Mouse (Mus musculus): Measurements from ENCODE around the gene Surf1. TPM values are rescaled to one million over a fixed set of nuclear protein-coding genes. Genes with fewer than 3 reads are reported as not detected.

Surf1 gene
- polyA plus RNA-seq, 1 experiment from 2014 or later: 101 TPM

DNA sequence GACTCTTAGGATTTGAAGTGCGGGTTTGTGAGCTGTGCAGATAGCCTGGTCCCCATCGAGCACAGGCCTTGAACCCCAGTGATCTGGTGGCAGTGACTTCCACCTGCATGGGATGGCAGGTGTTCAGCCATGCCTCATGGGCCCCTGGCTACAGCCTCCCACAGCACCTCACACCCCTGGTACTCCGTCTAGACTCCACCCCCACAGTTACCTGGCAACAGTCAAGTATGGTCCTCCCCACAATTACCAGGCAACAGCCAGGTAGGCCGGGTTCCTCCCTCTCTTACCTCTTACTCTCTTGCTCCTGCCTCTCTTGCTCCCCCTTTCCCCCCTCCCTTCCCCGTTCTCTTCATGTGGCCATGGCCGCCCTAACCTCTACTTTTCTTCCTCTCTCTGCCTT lies 45.7 kb downstream of the Surf1 start:
- H3K4me2 ChIP-seq (ENCODE audit: low read depth, low read length): no peak overlapping the region
- H3K4me1 ChIP-seq (ENCODE audit: control insufficient read depth, insufficient read depth, low read length): no peaks in the 10 kb centered on the region
- H3K9me3 ChIP-seq (ENCODE audit: control insufficient read depth, low read length): no peaks in the 10 kb centered on the region
- no peak overlapping the region for H3K27ac ChIP-seq (ENCODE audit: low read depth, low read length)
- no peak overlapping the region for H3K4me3 ChIP-seq (ENCODE audit: low read depth, low read length)
- WGBS: 70% methylated on average over 6 of the region's 6 CpGs
- no peak for ATAC-seq (ENCODE audit: low read depth)
- H3K9ac ChIP-seq (replicated peaks; ENCODE audit: low read depth, low read length): no peak overlapping the region
- no peaks in the 10 kb centered on the region for H3K36me3 ChIP-seq (ENCODE audit: control insufficient read depth, insufficient read depth, low read length)
- H3K27me3 ChIP-seq (ENCODE audit: control insufficient read depth, insufficient read depth, low read length): no peaks in the 10 kb centered on the region

DNA sequence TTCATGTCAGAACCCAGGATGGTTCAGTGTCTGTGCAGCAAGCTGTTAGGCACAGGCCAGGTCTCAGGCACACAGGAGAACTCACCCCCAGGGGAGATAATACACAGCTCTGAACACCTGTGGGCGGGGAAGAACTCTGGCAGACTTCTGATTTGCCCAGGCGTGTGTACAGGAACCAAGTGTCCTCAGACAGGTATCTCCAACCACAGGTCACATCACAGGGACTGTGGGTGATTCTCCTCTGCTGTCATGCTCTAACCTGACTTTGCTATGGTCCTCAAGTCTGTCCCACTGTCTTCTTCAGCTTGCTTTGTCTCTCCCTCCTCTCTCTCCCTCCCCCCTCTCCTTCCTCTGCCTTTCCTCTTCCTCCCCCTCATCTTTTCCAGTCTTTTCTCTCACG lies 51.5 kb downstream of the Surf1 start, which contains the start of gene Abo:
Abo (minus strand) TSS at position 101 of the 400 bp plus-strand sequence.
- H3K27ac ChIP-seq (ENCODE audit: low read depth, low read length): no peak within 1 kb of the TSS
- no peaks in the 10 kb centered on the region for H3K27me3 ChIP-seq (ENCODE audit: control insufficient read depth, insufficient read depth, low read length)
- WGBS: 80% methylated on average over 3 of the region's 3 CpGs
- H3K4me2 ChIP-seq (ENCODE audit: low read depth, low read length): no peak within 1 kb of the TSS
- no peak within 1 kb of the TSS for H3K4me3 ChIP-seq (ENCODE audit: low read depth, low read length)
- H3K9me3 ChIP-seq (ENCODE audit: control insufficient read depth, low read length): no peaks in the 10 kb centered on the region
- no peak for ATAC-seq (ENCODE audit: low read depth)
- no peaks in the 10 kb centered on the region for H3K36me3 ChIP-seq (ENCODE audit: control insufficient read depth, insufficient read depth, low read length)
- no peak within 1 kb of the TSS for H3K9ac ChIP-seq (replicated peaks; ENCODE audit: low read depth, low read length)
- H3K4me1 ChIP-seq (ENCODE audit: control insufficient read depth, insufficient read depth, low read length): no peaks in the 10 kb centered on the region

Other genes starting within 250 kb of the Surf1 start
- gene Lcn4, start 245.2 kb downstream of the Surf1 start, polyA plus RNA-seq (2014; fragmentation: Nextera tagmentation; extraction: Ambion mirVana): not detected in 2 replicates
- not detected in 2 replicates for gene Abo, start 51.6 kb downstream of the Surf1 start, polyA plus RNA-seq (2014; fragmentation: Nextera tagmentation; extraction: Ambion mirVana)
- 17.5 and 19.1 TPM in 2 replicates for gene Surf6, start 13.7 kb downstream of the Surf1 start, polyA plus RNA-seq (2014; fragmentation: Nextera tagmentation; extraction: Ambion mirVana)
- gene Med22, start 5.9 kb downstream of the Surf1 start, polyA plus RNA-seq (2014; fragmentation: Nextera tagmentation; extraction: Ambion mirVana): 109 and 111 TPM in 2 replicates
- 441 and 462 TPM in 2 replicates for gene Rpl7a, start 5.8 kb downstream of the Surf1 start, polyA plus RNA-seq (2014; fragmentation: Nextera tagmentation; extraction: Ambion mirVana)
- gene Surf2, start 163 bp downstream of the Surf1 start, polyA plus RNA-seq (2014; fragmentation: Nextera tagmentation; extraction: Ambion mirVana): 46.3 and 49.5 TPM in 2 replicates
- gene Surf4, start 17.4 kb upstream of the Surf1 start, polyA plus RNA-seq (2014; fragmentation: Nextera tagmentation; extraction: Ambion mirVana): 87.1 and 116 TPM in 2 replicates
- gene Stkld1, start 17.5 kb upstream of the Surf1 start, polyA plus RNA-seq (2014; fragmentation: Nextera tagmentation; extraction: Ambion mirVana): 0.15 TPM in 1 of 2 replicates, not detected in the other
- gene Rexo4, start 47.9 kb upstream of the Surf1 start, polyA plus RNA-seq (2014; fragmentation: Nextera tagmentation; extraction: Ambion mirVana): 35.1 and 38.0 TPM in 2 replicates
- not detected in 2 replicates for gene Adamts13, start 56.9 kb upstream of the Surf1 start, polyA plus RNA-seq (2014; fragmentation: Nextera tagmentation; extraction: Ambion mirVana)
- gene Cacfd1, start 93.4 kb upstream of the Surf1 start, polyA plus RNA-seq (2014; fragmentation: Nextera tagmentation; extraction: Ambion mirVana): 86.5 and 94.9 TPM in 2 replicates
- 8.7 and 10.6 TPM in 2 replicates for gene Slc2a6, start 111.5 kb upstream of the Surf1 start, polyA plus RNA-seq (2014; fragmentation: Nextera tagmentation; extraction: Ambion mirVana)
- 0.17 and 0.22 TPM in 2 replicates for gene Mymk, start 155.6 kb upstream of the Surf1 start, polyA plus RNA-seq (2014; fragmentation: Nextera tagmentation; extraction: Ambion mirVana)
- 5.9 and 9.0 TPM in 2 replicates for gene Adamtsl2, start 162.8 kb upstream of the Surf1 start, polyA plus RNA-seq (2014; fragmentation: Nextera tagmentation; extraction: Ambion mirVana)
- 8.7 and 11.0 TPM in 2 replicates for gene Fam163b, start 226.0 kb upstream of the Surf1 start, polyA plus RNA-seq (2014; fragmentation: Nextera tagmentation; extraction: Ambion mirVana)
- gene Dbh, start 248.7 kb upstream of the Surf1 start, polyA plus RNA-seq (2014; fragmentation: Nextera tagmentation; extraction: Ambion mirVana): 0.11 and 0.63 TPM in 2 replicates

All from neural tube, embryonic 14.5 days (tissue).